Mouse (Mus musculus) liver, embryonic 16.5 days (tissue): Measurements from ENCODE around the gene Hyal1. TPM values are rescaled to one million over a fixed set of nuclear protein-coding genes. Genes with fewer than 3 reads are reported as not detected.

Source experiments
- ATAC-seq: fragments of 200-750 bp; cut with Nextera tagmentation; 2 replicates; pipeline ENCODE4 v1.8.0; 2017; ENCODE audit warnings: low read depth, mild to moderate bottlenecking, moderate number of reproducible peaks, moderate library complexity
- H3K27ac ChIP-seq: fragments of 300-500 bp; sonication (generic); 2 replicates; pipeline ENCODE4 v1.5.1; 2014; ENCODE audit warnings: mild to moderate bottlenecking, low read length
- H3K27me3 ChIP-seq: fragments of 300-500 bp; sonication (generic); 2 replicates; pipeline ENCODE4 v1.6.1; 2014; ENCODE audit warnings: low read depth, low read length, mixed read lengths; ENCODE audit not compliant: control insufficient read depth, insufficient read depth
- H3K36me3 ChIP-seq: fragments of 300-500 bp; sonication (generic); 2 replicates; pipeline ENCODE4 v1.6.1; 2014; ENCODE audit warnings: mild to moderate bottlenecking; ENCODE audit not compliant: control insufficient read depth, insufficient read depth
- H3K4me1 ChIP-seq: fragments of 300-500 bp; sonication (generic); 2 replicates; pipeline ENCODE4 v1.6.1; 2014; ENCODE audit warnings: low read depth, low read length, mixed read lengths; ENCODE audit not compliant: control insufficient read depth
- H3K4me2 ChIP-seq: fragments of 300-500 bp; sonication (generic); 2 replicates; pipeline ENCODE4 v1.6.1; 2014; ENCODE audit warnings: low read depth, low read length, mixed read lengths
- H3K4me3 ChIP-seq: fragments of 300-500 bp; sonication (generic); 2 replicates; pipeline ENCODE4 v1.5.1; 2014; ENCODE audit warnings: low read depth, mild to moderate bottlenecking, low read length
- H3K9ac ChIP-seq: fragments of 300-500 bp; sonication (generic); 2 replicates; pipeline ENCODE4 v1.6.1; 2014; ENCODE audit warnings: low read depth, low read length
- H3K9me3 ChIP-seq: fragments of 300-500 bp; sonication (generic); replicated peaks from 2 replicates; pipeline ENCODE4 v1.6.1; 2016; ENCODE audit warnings: low read length; ENCODE audit not compliant: control insufficient read depth
- WGBS: fragments of 180-500 bp; shearing (Covaris S2); extraction: QIAGEN DNeasy Blood & Tissue Kit; methylation state at CpG from one replicate; pipeline ENCODE4 v1.1.7; 2014; ENCODE audit not compliant: insufficient replicate concordance; 5-methylcytosine and 5-hydroxymethylcytosine counted together
- polyA plus RNA-seq: library from polyadenylated mRNA; unstranded; fragments of >200 nt; fragmentation: Nextera tagmentation; extraction: Ambion mirVana; gene quantifications from 2 replicates; pipeline ENCODE4 v1.2.1, GENCODE M21; 2015

Gene Hyal1
- polyA plus RNA-seq, 1 experiment from 2014 or later, result 3.8 TPM

DNA sequence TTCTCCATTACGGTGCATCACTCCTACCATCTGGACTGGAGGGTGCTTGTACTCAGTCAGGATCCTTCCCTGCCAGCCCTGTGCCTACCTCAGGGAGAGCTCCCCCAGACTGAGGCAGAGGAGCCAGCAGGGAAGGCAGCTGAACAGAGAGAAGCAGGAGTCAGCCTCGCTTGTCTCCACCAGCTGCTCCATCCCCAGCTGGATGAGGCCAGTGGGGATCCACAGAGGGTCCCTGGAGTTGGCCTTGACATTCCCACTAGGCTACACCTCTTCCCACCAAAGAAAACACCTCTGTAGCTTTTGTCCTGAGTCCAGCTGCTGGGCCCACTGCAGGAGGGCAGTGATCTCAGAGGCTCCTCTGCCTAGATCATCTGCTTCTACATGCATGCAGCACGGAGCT lies 48.2 kb downstream of the Hyal1 start:
- H3K4me1 ChIP-seq, result peaks cover 53% of the 10 kb centered on the region
- H3K27me3 ChIP-seq, result no peaks in the 10 kb centered on the region
- 74% methylated on average over 3 of the region's 3 CpGs for WGBS

GRCm38 (mm10) chr9:107625351-107626128 lies 48.8 kb downstream of the Hyal1 start:
- H3K4me2 ChIP-seq, result 0 out of 2 replicates have a peak overlapping the region, but pooled peaks have one; percentile 24
- no peak for ATAC-seq
- H3K4me3 ChIP-seq, result no peak overlapping the region
- peak overlapping the region; percentile 6; the same call in 1 of the 2 replicates for H3K9ac ChIP-seq
- WGBS, result 86% methylated on average over 12 of the region's 12 CpGs
- H3K4me1 ChIP-seq, result peaks cover 58% of the 10 kb centered on the region
- H3K27ac ChIP-seq, result peak overlapping the region; percentile 31
- no peaks in the 10 kb centered on the region for H3K27me3 ChIP-seq
- no peaks in the 10 kb centered on the region for H3K9me3 ChIP-seq
- H3K36me3 ChIP-seq, result peaks cover 12% of the 10 kb centered on the region

More for the DNA sequence above, 48.2 kb downstream of the Hyal1 start:
- Histone ChIP-seq H3K4me2 (no peak overlapping the region), H3K9me3 (no peaks in the 10 kb centered on the region), H3K4me3 (no peak overlapping the region), H3K9ac (peak overlapping the region; percentile 6; the same call in 1 of the 2 replicates), H3K27ac (peak overlapping the region; percentile 31), H3K36me3 (peaks cover 13% of the 10 kb centered on the region)
- ATAC-seq, result no peak

DNA sequence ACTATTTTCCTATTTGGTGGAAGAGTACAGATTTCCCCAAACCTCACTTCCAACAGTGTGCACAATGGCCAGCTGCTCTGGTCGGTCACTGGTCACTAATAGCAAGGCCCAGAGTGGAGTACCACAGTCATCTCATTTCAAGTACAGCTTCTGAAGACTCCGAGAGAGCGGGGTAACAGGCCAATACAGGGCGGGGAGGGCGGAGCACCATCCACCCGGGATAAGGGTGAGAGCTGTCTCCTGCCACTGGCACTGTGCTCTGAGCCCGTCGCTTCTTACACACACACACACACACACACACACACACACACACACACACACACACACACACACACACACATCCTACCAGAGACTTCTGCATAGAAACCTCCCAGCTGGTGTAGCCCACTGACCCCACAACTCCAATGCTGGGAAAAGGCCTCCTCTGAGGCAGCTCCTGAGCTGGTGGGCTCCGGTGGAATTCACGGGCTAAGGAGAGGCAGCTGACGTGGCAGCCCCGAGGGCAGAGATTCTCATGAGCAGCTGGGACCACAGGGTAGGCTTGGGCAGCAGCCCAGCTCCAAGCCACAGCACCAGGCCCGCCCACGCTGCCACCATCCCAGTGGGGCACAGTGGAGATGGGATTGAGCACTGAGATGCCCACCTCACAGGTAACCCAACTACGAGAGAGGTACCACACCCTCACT lies 49.6 kb downstream of the Hyal1 start:
- peak; percentile 27; the same call in 1 of the 2 replicates for ATAC-seq
- 42% methylated on average over 14 of the region's 15 CpGs for WGBS
- Histone ChIP-seq H3K9ac (peak overlapping the region; percentile 36), H3K4me3 (0 out of 2 replicates have a peak overlapping the region, but pooled peaks have one; percentile 6), H3K4me2 (peak overlapping the region; percentile 24), H3K9me3 (no peaks in the 10 kb centered on the region), H3K27me3 (no peaks in the 10 kb centered on the region), H3K36me3 (peaks cover 12% of the 10 kb centered on the region), H3K27ac (peak overlapping the region; percentile 30; the same call in 1 of the 2 replicates), H3K4me1 (peaks cover 66% of the 10 kb centered on the region)

DNA sequence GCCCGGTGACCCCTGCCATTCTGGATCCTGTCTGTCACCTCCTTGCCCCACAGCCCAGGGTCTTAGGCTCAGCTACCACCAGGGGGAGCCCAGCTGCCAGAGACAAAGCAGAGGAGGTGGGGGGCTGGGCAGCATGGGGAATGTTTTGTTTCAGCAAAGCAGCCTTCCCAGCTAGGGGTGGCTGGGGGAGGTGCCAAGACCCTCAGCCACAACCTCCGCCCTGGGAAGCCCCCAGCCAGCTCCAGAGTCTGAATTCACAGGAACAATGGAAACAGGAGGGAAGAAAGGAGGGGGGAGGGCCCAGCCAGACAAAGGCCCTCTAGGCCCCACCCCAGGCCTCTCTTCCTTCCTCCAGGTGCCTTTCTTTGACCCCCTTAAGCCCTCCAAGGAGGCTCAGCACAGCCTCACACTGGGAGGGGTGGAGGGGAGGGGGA lies 50.1 kb downstream of the Hyal1 start:
- WGBS, result 0% methylated on average over 2 of the region's 2 CpGs
- peak; percentile 30 for ATAC-seq
- no peaks in the 10 kb centered on the region for H3K27me3 ChIP-seq
- H3K9me3 ChIP-seq, result no peaks in the 10 kb centered on the region
- H3K4me1 ChIP-seq, result peaks cover 72% of the 10 kb centered on the region
- peak overlapping the region; percentile 21 for H3K4me2 ChIP-seq
- H3K27ac ChIP-seq, result peak overlapping the region; percentile 55
- H3K4me3 ChIP-seq, result 0 out of 2 replicates have a peak overlapping the region, but pooled peaks have one; percentile 6
- H3K36me3 ChIP-seq, result peaks cover 12% of the 10 kb centered on the region
- peak overlapping the region; percentile 36 for H3K9ac ChIP-seq

GRCm38 (mm10) chr9:107627387-107628255 lies 50.9 kb downstream of the Hyal1 start:
- H3K4me2 ChIP-seq, result peak overlapping the region; percentile 21; the same call in 1 of the 2 replicates
- 44% methylated on average over 20 of the region's 20 CpGs for WGBS
- H3K9me3 ChIP-seq, result no peaks in the 10 kb centered on the region
- H3K9ac ChIP-seq, result peak overlapping the region; percentile 22; the same call in 1 of the 2 replicates
- H3K4me1 ChIP-seq, result peaks cover 79% of the 10 kb centered on the region
- no peaks in the 10 kb centered on the region for H3K27me3 ChIP-seq
- peaks cover 9% of the 10 kb centered on the region for H3K36me3 ChIP-seq
- H3K27ac ChIP-seq, result peak overlapping the region; percentile 55
- no peak for ATAC-seq
- no peak overlapping the region for H3K4me3 ChIP-seq

- Histone ChIP-seq H3K27me3 (no peaks in the 10 kb centered on the region), H3K9ac (peak overlapping the region; percentile 52; the same call in 1 of the 2 replicates), H3K4me1 (peaks cover 89% of the 10 kb centered on the region), H3K27ac (peak overlapping the region; percentile 77), H3K4me3 (peak overlapping the region; percentile 17; the same call in 1 of the 2 replicates), H3K9me3 (no peaks in the 10 kb centered on the region), H3K36me3 (peaks cover 9% of the 10 kb centered on the region), H3K4me2 (peak overlapping the region; percentile 49)
- WGBS, result 48% methylated on average over 15 of the region's 15 CpGs
- no peak for ATAC-seq
Observed at GRCm38 (mm10) chr9:107628721-107629410, 52.1 kb downstream of the Hyal1 start.

DNA sequence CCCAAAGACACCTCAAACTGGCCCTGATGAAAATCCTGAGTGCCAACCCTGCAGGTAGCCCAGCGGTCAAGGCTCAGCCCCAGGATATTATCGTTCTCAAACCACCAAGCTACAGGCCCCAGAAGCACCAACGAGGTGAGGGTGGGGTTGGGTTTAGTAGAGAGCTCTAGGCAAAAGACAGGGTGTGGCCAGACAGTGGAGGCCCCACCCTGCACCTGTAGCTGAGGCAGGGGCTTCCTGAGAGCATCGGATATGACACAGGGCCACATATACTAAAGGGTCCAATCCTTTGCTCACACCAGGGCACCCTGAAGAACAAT lies 52.6 kb downstream of the Hyal1 start:
- H3K27ac ChIP-seq, result peak overlapping the region; percentile 77
- 9% methylated on average over 4 of the region's 4 CpGs for WGBS

DNA sequence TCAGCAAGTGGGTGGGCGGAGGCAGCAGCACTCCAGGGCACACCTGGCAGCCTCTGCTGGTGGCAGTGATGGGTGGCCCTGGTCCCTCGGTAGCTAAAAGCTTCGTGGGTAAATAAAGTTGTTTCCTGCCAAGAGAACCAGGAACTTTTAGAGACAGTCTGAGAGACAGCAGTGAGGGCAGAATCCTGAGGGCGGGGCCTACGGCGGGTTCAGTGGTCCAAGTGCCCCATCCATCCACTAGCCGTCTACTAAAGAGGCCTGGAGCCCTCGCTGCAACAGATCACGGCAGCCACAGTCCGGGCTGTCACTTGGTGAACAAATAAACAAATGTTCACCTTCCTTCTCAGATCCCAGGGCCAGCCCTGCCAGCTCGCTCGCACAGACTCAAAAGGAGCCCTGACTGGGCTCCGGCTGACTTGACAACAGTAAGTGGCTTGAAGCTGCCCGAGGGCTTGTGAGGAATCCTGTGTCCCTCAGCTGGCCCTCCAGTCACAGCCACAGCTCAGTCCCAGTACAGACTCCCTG lies 53.2 kb downstream of the Hyal1 start:
- Histone ChIP-seq H3K4me3 (0 out of 2 replicates have a peak overlapping the region, but pooled peaks have one; percentile 8), H3K9me3 (no peaks in the 10 kb centered on the region), H3K27ac (peak overlapping the region; percentile 77), H3K4me1 (peaks cover 90% of the 10 kb centered on the region), H3K9ac (peak overlapping the region; percentile 10; the same call in 1 of the 2 replicates), H3K4me2 (peak overlapping the region; percentile 49), H3K36me3 (peaks cover 7% of the 10 kb centered on the region), H3K27me3 (no peaks in the 10 kb centered on the region)
- WGBS, result 43% methylated on average over 14 of the region's 14 CpGs
- ATAC-seq, result no peak

More for the DNA sequence above, 52.6 kb downstream of the Hyal1 start:
- Histone ChIP-seq H3K4me2 (peak overlapping the region; percentile 49), H3K9ac (peak overlapping the region; percentile 52; the same call in 1 of the 2 replicates), H3K36me3 (peaks cover 9% of the 10 kb centered on the region), H3K4me3 (0 out of 2 replicates have a peak overlapping the region, but pooled peaks have one; percentile 17), H3K4me1 (peaks cover 93% of the 10 kb centered on the region), H3K9me3 (no peaks in the 10 kb centered on the region), H3K27me3 (no peaks in the 10 kb centered on the region)
- no peak for ATAC-seq
